Mouse (Mus musculus): Measurements from ENCODE around the gene Hcfc2. TPM values are rescaled to one million over a fixed set of nuclear protein-coding genes. Genes with fewer than 3 reads are reported as not detected.

The Hcfc2 gene
- total and polyA plus RNA-seq, 2 experiments from 2014 or later: 31.1 to 31.5 TPM

GRCm38 (mm10) chr10:82750778-82751177 is 54.8 kb downstream of the Hcfc2 start:
- Histone ChIP-seq H3K4me3 (ENCODE audit: low read depth, low read length) (no peak overlapping the region), H3K27ac (ENCODE audit: low read depth, low read length) (no peak overlapping the region), H3K9ac (no peak overlapping the region), H3K36me3 (ENCODE audit: insufficient read depth) (peaks cover 88% of the 10 kb centered on the region), H3K4me1 (ENCODE audit: insufficient read depth) (no peaks in the 10 kb centered on the region), H3K4me2 (ENCODE audit: low read depth) (no peak overlapping the region), H3K9me3 (ENCODE audit: low read length) (no peaks in the 10 kb centered on the region), H3K27me3 (ENCODE audit: insufficient read depth, low read length) (no peaks in the 10 kb centered on the region)
- TF ChIP-seq CTCF (IDR thresholded peaks at IDR 0.05; ENCODE audit: low read depth): no peak
- DNase-seq (no peak), ATAC-seq (no peak)
- WGBS: 95% methylated on average over 6 of the region's 6 CpGs

- Histone ChIP-seq H3K4me1 (ENCODE audit: insufficient read depth) (no peaks in the 10 kb centered on the region), H3K27me3 (ENCODE audit: insufficient read depth, low read length) (no peaks in the 10 kb centered on the region), H3K9ac (no peak overlapping the region), H3K4me3 (ENCODE audit: low read depth, low read length) (no peak overlapping the region), H3K4me2 (ENCODE audit: low read depth) (no peak overlapping the region), H3K9me3 (ENCODE audit: low read length) (no peaks in the 10 kb centered on the region), H3K36me3 (ENCODE audit: insufficient read depth) (peaks cover 83% of the 10 kb centered on the region), H3K27ac (ENCODE audit: low read depth, low read length) (no peak overlapping the region)
- TF ChIP-seq CTCF (IDR thresholded peaks at IDR 0.05; ENCODE audit: low read depth): no peak
- DNase-seq (no peak), ATAC-seq (no peak)
- 90% methylated on average over 3 of the region's 3 CpGs for WGBS
These were observed 57.0 kb downstream of the Hcfc2 start for GRCm38 (mm10) chr10:82752921-82753320.

DNA sequence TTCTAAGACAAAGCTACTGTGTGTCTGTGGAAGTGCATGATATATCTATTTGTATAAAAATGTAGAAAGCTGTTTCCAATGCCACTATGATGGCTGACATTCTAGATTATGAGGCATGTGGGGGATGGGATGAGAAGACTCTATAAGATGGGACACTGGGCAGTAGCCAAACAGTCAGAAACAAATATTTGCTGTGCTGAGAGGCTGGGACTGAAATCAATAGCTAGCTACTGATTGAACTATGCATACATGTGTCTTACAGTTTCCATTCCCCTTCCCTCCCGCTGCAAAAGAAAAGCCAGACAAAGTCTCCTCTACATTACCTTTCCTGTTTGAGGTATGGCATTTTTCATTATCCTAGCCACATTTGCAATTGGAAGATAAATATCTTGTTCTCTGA is 58.7 kb downstream of the Hcfc2 start:
- DNase-seq (no peak), ATAC-seq (no peak)
- Histone ChIP-seq H3K36me3 (ENCODE audit: insufficient read depth) (peaks cover 76% of the 10 kb centered on the region), H3K4me1 (ENCODE audit: insufficient read depth) (no peaks in the 10 kb centered on the region), H3K4me2 (ENCODE audit: low read depth) (no peak overlapping the region), H3K9me3 (ENCODE audit: low read length) (no peaks in the 10 kb centered on the region), H3K27me3 (ENCODE audit: insufficient read depth, low read length) (no peaks in the 10 kb centered on the region), H3K27ac (ENCODE audit: low read depth, low read length) (no peak overlapping the region), H3K4me3 (ENCODE audit: low read depth, low read length) (no peak overlapping the region), H3K9ac (no peak overlapping the region)
- 97% methylated on average over 1 of the region's 1 CpGs for WGBS
- no peak for TF ChIP-seq CTCF (IDR thresholded peaks at IDR 0.05; ENCODE audit: low read depth)

GRCm38 (mm10) chr10:82755213-82755890 is 59.4 kb downstream of the Hcfc2 start:
- Histone ChIP-seq H3K9me3 (ENCODE audit: low read length) (no peaks in the 10 kb centered on the region), H3K9ac (no peak overlapping the region), H3K4me3 (ENCODE audit: low read depth, low read length) (no peak overlapping the region), H3K4me2 (ENCODE audit: low read depth) (no peak overlapping the region), H3K27me3 (ENCODE audit: insufficient read depth, low read length) (no peaks in the 10 kb centered on the region), H3K4me1 (ENCODE audit: insufficient read depth) (0 out of 2 replicates have a peak, but pooled peaks cover 5% of the 10 kb centered on the region), H3K27ac (ENCODE audit: low read depth, low read length) (0 out of 2 replicates have a peak overlapping the region, but pooled peaks have one; percentile 35), H3K36me3 (ENCODE audit: insufficient read depth) (peaks cover 73% of the 10 kb centered on the region)
- ATAC-seq (peak; percentile 21; the same call in 1 of the 2 replicates), DNase-seq (no peak)
- no peak for TF ChIP-seq CTCF (IDR thresholded peaks at IDR 0.05; ENCODE audit: low read depth)
- 61% methylated on average over 11 of the region's 11 CpGs for WGBS

DNA sequence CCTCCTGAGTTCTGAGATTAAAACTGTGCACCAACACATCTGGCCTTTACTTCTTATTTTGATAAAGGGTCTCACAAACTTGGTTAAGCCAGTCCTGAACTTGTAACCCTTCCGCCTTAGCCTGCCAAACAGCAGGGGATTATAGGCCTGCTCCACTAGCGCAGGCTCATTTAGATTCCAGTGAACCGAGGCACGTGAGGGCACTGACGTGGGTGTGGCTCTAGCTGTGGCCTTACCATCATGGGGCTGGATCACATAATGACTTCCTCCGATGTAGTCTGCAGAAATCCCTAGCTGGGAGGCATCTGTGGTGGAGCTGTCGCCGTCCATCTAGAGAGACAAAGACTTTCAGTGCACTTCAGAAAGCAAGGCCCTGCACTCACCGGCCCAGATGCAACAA is 60.5 kb downstream of the Hcfc2 start:
- H3K9ac ChIP-seq: no peak overlapping the region
- no peak for TF ChIP-seq CTCF (IDR thresholded peaks at IDR 0.05; ENCODE audit: low read depth)
- no peak overlapping the region for H3K4me2 ChIP-seq (ENCODE audit: low read depth)
- H3K9me3 ChIP-seq (ENCODE audit: low read length): no peaks in the 10 kb centered on the region
- peaks cover 62% of the 10 kb centered on the region for H3K36me3 ChIP-seq (ENCODE audit: insufficient read depth)
- no peaks in the 10 kb centered on the region for H3K27me3 ChIP-seq (ENCODE audit: insufficient read depth, low read length)
- H3K4me1 ChIP-seq (ENCODE audit: insufficient read depth): peaks cover 16% of the 10 kb centered on the region
- no peak overlapping the region for H3K27ac ChIP-seq (ENCODE audit: low read depth, low read length)
- 92% methylated on average over 9 of the region's 9 CpGs for WGBS
- DNase-seq: no peak
- no peak overlapping the region for H3K4me3 ChIP-seq (ENCODE audit: low read depth, low read length)
- ATAC-seq: no peak

DNA sequence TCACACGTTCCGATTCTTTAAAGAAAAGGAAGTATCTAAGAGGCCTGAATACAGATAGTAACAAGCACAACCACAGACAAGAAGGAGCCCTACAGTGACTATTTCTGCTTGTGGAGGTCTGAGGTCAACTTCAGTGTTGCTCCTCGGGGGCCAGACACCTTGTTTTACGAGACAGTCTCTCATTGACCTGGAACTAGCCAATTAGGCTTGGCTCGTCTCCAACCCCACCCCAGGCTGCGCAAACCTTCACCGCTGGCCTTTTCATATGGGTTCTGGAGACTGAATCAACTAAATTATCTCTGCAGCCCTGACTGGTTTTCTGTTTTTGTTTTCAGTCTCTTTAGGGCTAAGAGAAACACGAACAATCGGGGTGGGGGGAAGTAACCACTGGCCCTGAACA is 61.4 kb downstream of the Hcfc2 start:
- peaks cover 53% of the 10 kb centered on the region for H3K36me3 ChIP-seq (ENCODE audit: insufficient read depth)

DNA sequence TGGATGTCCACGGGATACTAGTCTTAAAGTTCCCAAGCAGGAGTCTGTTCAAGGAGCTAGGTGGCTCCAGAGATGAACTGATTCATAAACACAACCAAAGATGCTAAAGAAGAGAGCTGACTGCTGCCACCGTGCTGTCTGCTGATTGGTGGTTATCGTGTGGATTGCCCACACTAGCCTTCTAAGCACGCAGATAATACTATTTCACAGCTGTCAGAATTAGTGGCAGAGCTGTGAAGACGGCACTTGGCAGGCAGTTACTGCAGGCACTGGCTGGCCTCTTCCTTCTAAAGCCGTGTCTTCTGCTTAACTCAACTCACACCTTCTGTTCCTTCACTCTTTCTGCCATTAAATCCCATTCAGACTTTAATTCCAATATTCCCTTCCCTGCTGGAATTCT is 62.4 kb downstream of the Hcfc2 start:
- peaks cover 44% of the 10 kb centered on the region for H3K36me3 ChIP-seq (ENCODE audit: insufficient read depth)
- peak; percentile 46 for ATAC-seq
- peak; percentile 22 for DNase-seq
- WGBS: 48% methylated on average over 6 of the region's 6 CpGs
- H3K4me2 ChIP-seq (ENCODE audit: low read depth): no peak overlapping the region
- H3K9me3 ChIP-seq (ENCODE audit: low read length): no peaks in the 10 kb centered on the region
- peaks cover 18% of the 10 kb centered on the region for H3K4me1 ChIP-seq (ENCODE audit: insufficient read depth)
- no peak for TF ChIP-seq CTCF (IDR thresholded peaks at IDR 0.05; ENCODE audit: low read depth)
- no peak overlapping the region for H3K27ac ChIP-seq (ENCODE audit: low read depth, low read length)
- H3K27me3 ChIP-seq (ENCODE audit: insufficient read depth, low read length): no peaks in the 10 kb centered on the region
- H3K9ac ChIP-seq: no peak overlapping the region
- H3K4me3 ChIP-seq (ENCODE audit: low read depth, low read length): no peak overlapping the region

More for the DNA sequence above, 61.4 kb downstream of the Hcfc2 start:
- ATAC-seq (no peak), DNase-seq (no peak)
- 25% methylated on average over 9 of the region's 9 CpGs for WGBS
- no peak for TF ChIP-seq CTCF (IDR thresholded peaks at IDR 0.05; ENCODE audit: low read depth)
- Histone ChIP-seq H3K27ac (ENCODE audit: low read depth, low read length) (no peak overlapping the region), H3K9ac (no peak overlapping the region), H3K4me2 (ENCODE audit: low read depth) (no peak overlapping the region), H3K9me3 (ENCODE audit: low read length) (no peaks in the 10 kb centered on the region), H3K27me3 (ENCODE audit: insufficient read depth, low read length) (no peaks in the 10 kb centered on the region), H3K4me3 (ENCODE audit: low read depth, low read length) (no peak overlapping the region), H3K4me1 (ENCODE audit: insufficient read depth) (peaks cover 18% of the 10 kb centered on the region)
